Mouse (Mus musculus) kidney, postnatal 10 days (tissue): ENCODE results near the gene Phb.

Source experiments
- DNase-seq: peaks from one replicate; pipeline ENCODE4 v3.0.0; 2021; ENCODE audit warnings: mixed read lengths

The Phb gene

GRCm38 (mm10) chr11:95713225-95713810 lies 46.6 kb downstream of the Phb start:
- peak; percentile 73 for DNase-seq

GRCm38 (mm10) chr11:95713811-95714241 lies 47.1 kb downstream of the Phb start:
- DNase-seq, result peak; percentile 23

GRCm38 (mm10) chr11:95714411-95714810 lies 47.7 kb downstream of the Phb start:
- DNase-seq, result no peak

GRCm38 (mm10) chr11:95716136-95716535 lies 49.4 kb downstream of the Phb start:
- DNase-seq, result no peak

- no peak for DNase-seq
These were observed 52.6 kb downstream of the Phb start for GRCm38 (mm10) chr11:95719356-95719755.

- DNase-seq, result no peak
These were observed 56.5 kb downstream of the Phb start, which contains the start of gene B130006D01Rik for GRCm38 (mm10) chr11:95723287-95723686. TSS of gene B130006D01Rik (plus strand) at chr11:95723587.

GRCm38 (mm10) chr11:95724466-95724865 lies 57.7 kb downstream of the Phb start:
- DNase-seq, result no peak

GRCm38 (mm10) chr11:95726156-95726555 lies 59.4 kb downstream of the Phb start:
- no peak for DNase-seq

- no peak for DNase-seq
These were observed 61.2 kb downstream of the Phb start for GRCm38 (mm10) chr11:95727947-95728346.

- no peak for DNase-seq
These were observed 62.5 kb downstream of the Phb start for GRCm38 (mm10) chr11:95728916-95729907.
